Mouse (Mus musculus): ENCODE data around the gene Pde4b.

DNA sequence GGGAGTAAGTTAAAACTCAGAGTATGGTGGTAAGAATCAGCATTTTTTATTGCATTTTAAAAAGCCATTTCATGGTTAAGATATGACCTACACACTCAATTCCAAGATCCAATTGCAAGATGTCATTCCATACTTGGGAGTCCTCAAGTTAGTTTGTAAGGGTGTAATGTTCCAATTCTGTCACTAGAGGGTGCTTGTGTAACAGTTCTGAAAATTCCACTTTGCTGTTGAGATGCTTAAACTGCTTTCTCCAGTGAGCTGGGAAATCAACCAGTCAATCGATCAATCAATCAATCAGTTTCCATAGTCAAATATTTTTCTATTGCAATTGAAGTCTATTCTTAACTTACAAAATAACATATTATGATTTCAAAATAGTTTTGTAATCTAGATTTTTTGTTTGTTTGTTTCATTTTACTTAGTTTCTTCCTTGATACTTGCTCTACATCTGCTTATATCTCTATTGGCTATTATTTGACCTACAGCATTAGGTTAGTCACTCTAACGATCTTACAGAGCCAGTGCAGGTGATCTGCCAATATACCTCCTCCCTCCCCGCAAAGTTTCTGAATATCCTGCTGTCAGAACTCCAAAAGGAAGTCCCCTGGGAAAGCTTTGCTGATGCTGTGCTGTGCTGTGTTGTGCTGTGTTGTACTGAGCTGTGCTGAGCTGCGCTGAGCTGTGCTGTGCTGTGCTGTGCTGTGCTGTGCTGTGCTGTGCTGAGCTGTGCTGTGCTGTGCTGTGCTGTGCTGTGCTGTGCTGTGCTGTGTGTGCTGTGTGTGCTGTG is 406.2 kb downstream of the Pde4b start:
- peak; percentile 91 for TF ChIP-seq CTCF (IDR thresholded peaks at IDR 0.05)
- no peak for TF ChIP-seq EP300 (IDR thresholded peaks at IDR 0.05)

Measured in lung, postnatal 0 days (tissue).